Mouse (Mus musculus) lung, postnatal 4 days (tissue): Measurements from ENCODE around the gene Kcnq1.

Source experiments
- DNase-seq, 2 experiments: peaks; one replicate each; pipeline ENCODE4 v3.0.0; 2021

Gene Kcnq1

GRCm38 (mm10) chr7:143285440-143285839 lies 179.3 kb downstream of the Kcnq1 start:
- DNase-seq: no peak

DNA sequence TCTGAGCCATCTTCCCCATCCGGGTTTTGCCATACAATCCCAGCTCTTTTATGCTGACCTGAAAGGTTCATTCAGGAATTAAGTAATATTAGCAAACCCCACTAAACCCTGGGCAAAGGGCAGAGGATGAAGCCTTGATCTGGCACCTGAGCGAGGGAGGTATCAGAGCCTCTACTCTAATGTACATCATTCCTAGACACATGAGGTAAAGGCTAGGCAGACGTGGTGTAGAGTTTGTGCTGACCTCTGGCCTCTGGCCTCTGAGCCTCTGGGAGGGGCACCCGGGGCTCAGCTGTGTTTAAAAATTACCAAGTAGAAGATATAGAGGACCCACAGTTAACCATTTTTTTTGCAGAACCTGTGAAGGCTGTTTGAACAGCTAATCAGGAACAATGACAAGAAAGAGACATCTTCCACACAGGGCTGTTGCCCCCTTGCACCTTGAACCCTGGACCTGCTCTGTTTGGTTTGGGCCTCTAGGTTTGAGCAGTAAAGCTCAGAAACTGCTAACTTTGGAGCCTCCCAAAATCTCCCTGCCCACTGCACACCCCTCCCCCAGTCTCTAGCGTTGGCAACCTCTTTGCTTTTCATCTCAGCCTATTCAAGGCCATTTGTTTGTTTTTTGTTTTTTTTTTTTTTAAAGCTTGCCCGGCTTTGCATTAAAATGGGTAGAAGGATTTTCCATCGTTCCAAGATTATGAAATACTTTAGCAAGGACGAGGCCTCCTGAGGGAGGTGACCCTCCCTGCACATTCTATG lies 180.5 kb downstream of the Kcnq1 start:
- DNase-seq: no peak

- DNase-seq: no peak
Observed at GRCm38 (mm10) chr7:143288135-143288534, 182.0 kb downstream of the Kcnq1 start.

GRCm38 (mm10) chr7:143289082-143289849 lies 183.1 kb downstream of the Kcnq1 start:
- DNase-seq: no peak

- no peak for DNase-seq
Observed at GRCm38 (mm10) chr7:143294690-143295355, 188.7 kb downstream of the Kcnq1 start.

DNA sequence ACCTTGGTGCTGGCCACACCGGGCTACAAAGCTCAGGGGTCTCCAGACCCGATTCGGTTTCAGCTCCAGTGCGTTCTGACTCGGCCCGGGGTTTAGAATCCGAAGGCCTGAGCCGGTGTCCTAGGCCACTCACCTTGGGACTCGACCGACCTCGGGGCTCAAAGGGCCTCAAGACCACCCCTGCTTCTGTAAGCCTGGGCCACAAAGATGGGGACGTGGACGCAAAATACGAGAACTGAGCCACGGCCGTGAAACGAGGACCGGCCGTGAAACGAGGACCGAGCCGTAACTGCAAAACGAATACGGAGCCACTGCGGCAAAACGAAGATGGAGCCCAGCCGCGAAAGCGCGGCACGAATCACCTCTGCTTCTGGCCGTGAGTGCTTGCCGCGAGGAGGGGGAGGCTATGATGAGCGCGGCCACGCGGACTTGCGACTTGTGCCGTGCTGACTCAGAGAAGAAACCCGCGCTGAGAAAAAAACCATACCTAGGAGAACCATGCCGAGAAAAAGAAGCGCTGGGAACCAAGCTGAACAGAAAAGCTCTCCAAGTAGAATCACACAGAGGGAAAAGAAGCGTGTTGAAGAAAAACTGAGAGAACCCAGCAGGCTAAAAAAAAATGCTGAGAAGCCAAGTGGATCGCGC lies 189.3 kb downstream of the Kcnq1 start:
- DNase-seq: peak; percentile 45 to 54

GRCm38 (mm10) chr7:143296001-143296379 lies 189.8 kb downstream of the Kcnq1 start:
- no peak for DNase-seq

DNA sequence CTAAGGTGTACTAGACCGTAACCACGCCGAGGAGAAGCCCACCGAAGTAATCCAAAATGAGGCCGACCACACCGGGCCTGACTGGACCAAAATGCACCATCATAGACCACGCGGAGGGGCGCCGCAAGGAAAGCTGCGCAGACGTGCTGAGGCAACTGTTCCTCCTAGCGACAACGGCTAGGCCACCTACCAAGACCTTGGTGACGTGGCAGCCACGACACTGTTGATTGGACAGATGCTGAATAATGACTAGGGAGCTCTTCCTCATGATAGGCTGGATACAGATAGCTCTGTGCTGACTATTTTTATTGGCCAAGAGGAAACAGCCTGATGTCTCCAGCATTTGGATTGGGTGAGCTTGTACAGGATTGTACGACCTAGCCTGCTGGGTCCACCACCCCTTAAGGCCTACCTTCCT lies 190.2 kb downstream of the Kcnq1 start:
- peak; percentile 90 to 91 for DNase-seq

GRCm38 (mm10) chr7:143300037-143300436 lies 193.9 kb downstream of the Kcnq1 start:
- peak in 1 of 2 experiments; percentile 13 for DNase-seq

DNA sequence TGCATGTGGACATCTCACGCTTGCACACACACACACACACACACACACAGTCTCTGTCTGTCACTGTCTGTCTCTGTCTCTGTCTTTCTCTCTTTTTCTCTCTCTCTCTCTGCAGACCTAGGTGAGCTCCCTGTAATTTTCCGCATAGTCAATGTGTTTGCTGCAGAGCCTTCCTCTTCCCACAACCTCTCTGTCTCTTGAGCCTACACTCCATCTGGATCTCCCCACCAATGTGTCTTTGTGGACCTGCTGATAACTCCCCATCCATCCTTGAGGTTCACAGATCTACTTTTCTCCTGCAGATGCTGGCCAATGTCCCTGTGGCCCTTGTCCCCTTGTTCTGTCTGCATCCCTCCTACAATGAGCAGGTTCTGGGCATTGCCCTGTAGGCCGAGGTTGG lies 194.5 kb downstream of the Kcnq1 start:
- DNase-seq: no peak

DNA sequence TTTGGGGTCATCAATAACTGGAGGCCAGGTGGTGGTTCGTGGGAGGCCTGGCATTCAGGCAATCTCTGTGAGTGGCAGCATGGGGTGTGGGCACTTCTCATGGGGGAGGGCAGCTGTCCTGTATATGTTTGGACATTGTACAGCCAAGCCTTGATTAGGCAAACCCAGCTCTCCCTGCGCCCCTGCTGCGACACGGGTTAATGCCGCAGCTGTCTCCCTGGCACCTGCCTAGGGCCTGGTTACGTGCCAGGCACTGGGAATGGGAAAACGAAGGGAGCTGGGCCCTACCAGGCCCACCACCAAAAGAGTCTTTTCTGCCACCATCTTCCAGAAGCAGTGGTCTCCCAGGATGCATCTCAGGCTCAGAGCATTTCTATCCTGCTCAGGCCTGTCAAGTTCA lies 196.0 kb downstream of the Kcnq1 start:
- peak in 1 of 2 experiments; percentile 15 for DNase-seq

DNA sequence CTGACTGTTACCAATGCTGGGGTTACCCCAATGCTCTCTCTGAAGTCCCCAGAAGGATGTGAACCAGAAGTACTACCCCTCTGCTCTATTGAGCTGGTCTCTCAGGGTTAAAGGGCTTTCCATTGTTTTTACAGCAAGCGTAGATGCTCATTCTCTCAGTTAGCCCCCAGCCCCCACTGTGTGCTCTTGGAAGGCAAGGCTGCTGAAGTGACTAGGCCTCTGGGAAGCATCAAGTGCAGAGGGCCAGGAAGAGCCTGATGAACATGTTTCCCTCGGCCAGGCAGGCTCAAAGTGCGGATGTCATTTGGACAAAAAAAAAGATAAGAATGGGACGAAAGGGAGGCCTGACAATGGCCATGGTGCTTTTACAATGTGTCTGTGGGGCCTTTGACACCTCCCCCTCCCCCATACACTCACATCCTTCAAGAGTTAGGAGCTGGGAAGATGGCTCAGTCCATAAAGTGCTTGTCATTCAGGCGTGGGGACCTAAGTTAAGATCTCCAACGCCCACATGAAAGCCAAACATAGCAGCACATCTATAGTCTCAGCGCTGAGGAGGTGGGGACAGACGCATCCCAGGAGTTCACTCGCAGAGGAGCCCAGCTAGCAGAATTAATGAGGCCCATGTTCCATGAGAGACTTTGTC lies 196.6 kb downstream of the Kcnq1 start:
- DNase-seq: peak in 1 of 2 experiments; percentile 33

DNA sequence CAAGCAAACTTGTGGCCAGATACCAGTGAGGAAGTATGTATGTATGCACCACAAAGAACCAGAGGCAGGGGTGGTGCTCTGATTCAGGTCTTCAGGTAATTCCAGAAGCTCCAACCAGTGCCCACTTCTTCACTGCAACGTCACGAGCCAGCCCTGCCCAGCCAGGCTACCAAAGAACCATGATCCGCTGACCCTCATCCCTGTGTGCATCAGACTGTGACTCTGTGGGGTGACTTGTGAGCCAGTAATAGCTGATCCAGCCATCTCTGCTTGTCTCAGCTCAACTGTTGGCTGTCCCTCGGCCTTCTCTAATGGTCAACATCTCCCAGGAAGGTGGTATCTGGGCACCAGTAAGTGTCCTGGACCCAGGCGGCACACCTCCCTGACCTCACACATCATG lies 197.4 kb downstream of the Kcnq1 start:
- peak in 1 of 2 experiments; percentile 14 for DNase-seq

DNA sequence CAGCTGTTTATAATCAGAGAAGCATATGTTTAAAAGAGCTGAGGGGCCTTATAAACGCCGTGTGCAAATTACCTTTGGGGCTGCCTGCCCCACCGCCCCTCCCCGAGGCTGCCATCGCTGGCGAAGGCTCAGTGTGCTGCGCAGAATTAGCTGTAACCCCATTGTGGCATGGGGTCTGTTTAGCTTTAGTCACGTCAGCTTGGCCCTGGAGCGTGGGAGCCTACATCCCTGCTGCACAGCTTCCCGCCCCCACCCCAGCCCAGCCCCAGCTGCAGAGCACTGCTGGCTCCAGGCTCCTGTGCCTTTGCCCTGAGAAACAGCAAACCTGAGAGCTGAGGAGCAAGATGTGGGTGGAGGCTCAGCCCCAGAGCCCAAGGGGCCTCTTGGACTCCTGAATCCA lies 199.6 kb downstream of the Kcnq1 start:
- peak in 1 of 2 experiments; percentile 37 for DNase-seq

GRCm38 (mm10) chr7:143308001-143308400 lies 201.8 kb downstream of the Kcnq1 start:
- no peak for DNase-seq

- no peak for DNase-seq
Observed at GRCm38 (mm10) chr7:143310311-143310710, 204.1 kb downstream of the Kcnq1 start.

- DNase-seq: no peak
Observed at GRCm38 (mm10) chr7:143310847-143311246, 204.7 kb downstream of the Kcnq1 start.

DNA sequence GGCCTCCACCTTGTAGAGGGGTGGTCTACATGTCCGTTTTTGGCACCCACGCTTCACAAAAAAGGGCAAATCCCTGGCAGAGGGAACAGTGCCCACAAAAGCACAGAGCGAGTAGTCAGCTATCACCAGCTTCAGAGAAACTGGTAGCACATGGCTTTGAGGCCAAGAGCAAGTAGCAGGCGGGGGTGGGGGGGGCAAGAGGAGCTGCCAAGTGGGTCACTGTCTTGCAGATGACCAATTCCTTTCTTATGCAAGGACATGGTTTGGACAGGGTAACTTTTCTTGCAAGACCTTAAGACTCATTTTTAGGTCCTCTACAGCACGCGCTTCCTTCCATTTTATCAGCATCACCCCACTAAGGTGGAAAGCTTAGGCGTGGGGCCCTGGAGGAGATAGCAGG lies 205.3 kb downstream of the Kcnq1 start:
- DNase-seq: no peak

DNA sequence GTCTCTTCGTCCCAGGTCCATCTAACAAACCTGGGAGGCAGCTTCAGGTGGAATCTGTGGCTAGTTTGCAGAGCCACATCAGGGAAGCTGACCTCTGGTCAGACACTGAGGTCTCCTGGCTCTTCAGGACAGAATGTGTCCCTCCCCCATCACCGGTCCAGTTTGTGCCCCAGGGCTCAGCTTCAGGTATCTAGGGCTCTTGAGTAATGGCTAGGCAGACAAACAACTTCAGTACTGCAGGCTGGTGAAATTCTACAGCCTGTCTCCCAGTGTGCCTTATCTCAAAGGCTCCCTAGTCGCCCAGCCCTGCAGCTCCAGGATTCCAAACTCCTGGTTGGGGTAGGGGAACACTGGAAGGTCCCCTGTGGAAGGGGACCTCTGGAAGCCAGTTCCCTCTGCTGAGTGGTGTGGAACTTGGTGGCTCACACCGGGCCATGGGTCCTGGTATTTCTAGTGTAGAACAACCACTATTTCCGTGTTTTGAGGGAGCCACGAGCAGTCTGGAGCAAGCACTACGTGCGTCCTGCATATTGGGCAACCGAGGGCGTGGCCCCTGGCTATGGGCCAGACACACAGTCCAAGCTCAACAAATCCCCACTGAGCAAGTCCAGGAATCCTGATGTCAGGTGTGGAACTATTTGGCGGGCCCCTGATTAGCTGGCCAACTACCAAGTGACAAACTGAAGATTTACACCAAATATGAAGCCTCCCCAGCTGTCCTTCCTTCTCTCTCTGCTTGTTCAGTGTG lies 207.6 kb downstream of the Kcnq1 start:
- DNase-seq: peak; percentile 88 to 92

DNA sequence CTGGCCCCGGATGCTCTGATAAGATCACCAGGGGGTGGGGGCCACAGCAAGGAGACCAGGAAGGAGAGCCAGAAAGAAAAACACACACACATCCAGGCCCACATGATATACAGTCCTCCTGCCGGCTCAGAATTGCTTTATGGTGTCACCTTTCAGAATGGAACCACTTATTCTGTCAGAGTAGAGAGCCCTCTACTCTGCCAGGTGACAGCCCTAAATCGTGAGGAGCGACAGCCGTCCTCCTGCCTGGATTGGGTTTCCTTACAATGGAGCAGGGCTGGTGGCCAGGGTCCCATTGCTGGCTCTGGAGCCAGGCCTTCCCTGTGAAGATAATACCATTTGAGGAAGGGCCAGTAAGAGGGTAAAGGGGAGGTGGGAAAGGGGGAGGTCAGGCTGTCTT lies 212.3 kb downstream of the Kcnq1 start:
- no peak for DNase-seq

GRCm38 (mm10) chr7:143320367-143320766 lies 214.2 kb downstream of the Kcnq1 start:
- DNase-seq: no peak

DNA sequence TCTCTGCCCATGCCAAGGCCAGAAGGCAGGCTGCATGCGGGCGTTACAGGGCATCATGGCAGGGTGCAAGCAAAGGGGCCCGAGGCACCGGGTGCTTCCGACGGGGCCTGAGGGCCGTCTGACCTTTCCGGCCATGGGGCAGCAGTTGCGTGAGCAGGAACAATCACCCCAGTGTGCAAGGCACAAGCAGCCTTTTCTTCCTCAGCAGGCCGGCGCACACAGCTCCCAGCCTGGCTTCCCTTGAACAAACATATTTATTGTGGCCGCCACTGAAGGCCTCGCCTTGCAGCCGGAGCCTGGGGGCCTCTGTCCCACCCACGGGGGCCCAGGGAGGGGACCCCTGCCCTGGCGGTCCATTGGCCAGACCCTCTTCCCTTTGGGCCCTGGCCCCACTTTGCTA lies 218.9 kb downstream of the Kcnq1 start:
- DNase-seq: no peak
